In genomic region chr4:106784806-106785205, GRCm38 (mm10) we compare ENCODE assay signal across 24 mouse cellular contexts. TPM values are rescaled to one million over a fixed set of nuclear protein-coding genes. Genes with fewer than 3 reads are reported as not detected.
DNase-seq lines count a peak whose midpoint lies in the region; ATAC-seq and TF ChIP-seq lines count a peak whose summit lies in the region.
"Had no signal": no experiment of that assay in that cellular context is flagged by ENCODE, and none has a peak within 500 bp of the region (broad histone marks: within the 10 kb centered on the region; RNA-seq: fewer than 3 reads in every experiment).

No protein-coding gene starts in this region.

- 0 out of 2 replicates have a peak overlapping the region, but pooled peaks have one; percentile 77 for H3K27ac ChIP-seq in forebrain, embryonic 13.5 days
- H3K27ac ChIP-seq in forebrain, embryonic 11.5 days (ENCODE audit: low read depth, low read length) = no peak overlapping the region
- peak overlapping the region; percentile 88; the same call in 1 of the 2 replicates for H3K27ac ChIP-seq in layer of hippocampus, adult 2 months
- peak overlapping the region; percentile 91 for H3K27ac ChIP-seq in embryonic facial prominence, embryonic 10.5 days (replicated peaks)
- peak overlapping the region; percentile 96 for H3K27ac ChIP-seq in limb, embryonic 12.5 days
- H3K27ac ChIP-seq: kidney, postnatal 0 days; liver, embryonic 14.5 days; macrophage had no signal

- no peak for DNase-seq in forebrain, embryonic 11.5 days (ENCODE audit: low spot score)
- no peak for DNase-seq in layer of hippocampus, adult 2 months (ENCODE audit: low spot score in 2 of 2)
- DNase-seq in layer of hippocampus, adult 9-11 months = no peak
- no peak for DNase-seq in embryonic facial prominence, embryonic 10.5 days (ENCODE audit: low spot score)
- DNase-seq in embryo, embryonic 11 days = no peak
- DNase-seq: adrenal gland, adult 8-10 months; cerebellum, adult 9-11 months; layer of hippocampus, postnatal 36 days; right cerebral cortex, postnatal 4 days; thymus, postnatal 14 days had no signal

- no peaks in the 10 kb centered on the region for H3K27me3 ChIP-seq in forebrain, embryonic 13.5 days
- H3K27me3 ChIP-seq in forebrain, embryonic 11.5 days (ENCODE audit: control insufficient read depth, insufficient read depth, low read length) = no peaks in the 10 kb centered on the region
- no peaks in the 10 kb centered on the region for H3K27me3 ChIP-seq in embryonic facial prominence, embryonic 10.5 days (replicated peaks; ENCODE audit: low read depth, poor library complexity, severe bottlenecking)
- H3K27me3 ChIP-seq in limb, embryonic 12.5 days = no peaks in the 10 kb centered on the region
- H3K27me3 ChIP-seq: forebrain, embryonic 15.5 days; heart, embryonic 12.5 days; lung, embryonic 15.5 days; Patski had no signal

- ATAC-seq in forebrain, embryonic 13.5 days = no peak
- no peak for ATAC-seq in forebrain, embryonic 11.5 days (replicated peaks; ENCODE audit: low FRiP score)
- ATAC-seq in limb, embryonic 12.5 days (ENCODE audit: insufficient number of reproducible peaks, insufficient read depth, low FRiP score, low TSS enrichment, low read depth) = no peak
- ATAC-seq: CD4-positive, CD25-positive, alpha-beta regulatory T cell, adult 4 months; intestine, postnatal 0 days; Patski had no signal

- H3K4me3 ChIP-seq in forebrain, embryonic 13.5 days = no peak overlapping the region
- no peak overlapping the region for H3K4me3 ChIP-seq in forebrain, embryonic 11.5 days (ENCODE audit: low read depth, low read length)
- H3K4me3 ChIP-seq in layer of hippocampus, adult 2 months = no peak overlapping the region
- H3K4me3 ChIP-seq in embryonic facial prominence, embryonic 10.5 days = no peak overlapping the region
- H3K4me3 ChIP-seq in limb, embryonic 12.5 days (replicated peaks) = no peak overlapping the region
- H3K4me3 ChIP-seq: forebrain, embryonic 15.5 days; heart, embryonic 12.5 days; lung, embryonic 15.5 days had no signal

- H3K4me1 ChIP-seq in forebrain, embryonic 13.5 days = peaks cover 43% of the 10 kb centered on the region
- H3K4me1 ChIP-seq in forebrain, embryonic 11.5 days (replicated peaks; ENCODE audit: control insufficient read depth, insufficient read depth, low read length) = peaks cover 26% of the 10 kb centered on the region
- peaks cover 88% of the 10 kb centered on the region for H3K4me1 ChIP-seq in embryonic facial prominence, embryonic 10.5 days
- peaks cover 78% of the 10 kb centered on the region for H3K4me1 ChIP-seq in limb, embryonic 12.5 days (replicated peaks)

- no peaks in the 10 kb centered on the region for H3K9me3 ChIP-seq in forebrain, embryonic 13.5 days (replicated peaks)
- no peaks in the 10 kb centered on the region for H3K9me3 ChIP-seq in forebrain, embryonic 11.5 days (ENCODE audit: control insufficient read depth, low read length)
- H3K9me3 ChIP-seq in embryonic facial prominence, embryonic 10.5 days = no peaks in the 10 kb centered on the region
- no peaks in the 10 kb centered on the region for H3K9me3 ChIP-seq in limb, embryonic 12.5 days
- H3K9me3 ChIP-seq: forebrain, embryonic 15.5 days; heart, embryonic 12.5 days; lung, embryonic 15.5 days had no signal

- H3K36me3 ChIP-seq in forebrain, embryonic 13.5 days (ENCODE audit: poor library complexity, severe bottlenecking) = no peaks in the 10 kb centered on the region
- no peaks in the 10 kb centered on the region for H3K36me3 ChIP-seq in forebrain, embryonic 11.5 days (ENCODE audit: control insufficient read depth, insufficient read depth, low read length)
- no peaks in the 10 kb centered on the region for H3K36me3 ChIP-seq in embryonic facial prominence, embryonic 10.5 days (replicated peaks)
- H3K36me3 ChIP-seq in limb, embryonic 12.5 days = no peaks in the 10 kb centered on the region
- H3K36me3 ChIP-seq: forebrain, embryonic 15.5 days; heart, embryonic 12.5 days; lung, embryonic 15.5 days had no signal

- WGBS in forebrain, embryonic 13.5 days = 91% methylated on average over 7 of the region's 7 CpGs
- WGBS in forebrain, embryonic 11.5 days = 90% methylated on average over 7 of the region's 7 CpGs
- 90% methylated on average over 7 of the region's 7 CpGs for WGBS in embryonic facial prominence, embryonic 10.5 days
- 87% methylated on average over 7 of the region's 7 CpGs for whole genome bisulfite sequencing in limb, embryonic 12.5 days

- no peak overlapping the region for H3K4me2 ChIP-seq in forebrain, embryonic 13.5 days
- no peak overlapping the region for H3K4me2 ChIP-seq in forebrain, embryonic 11.5 days (ENCODE audit: low read depth, low read length, severe bottlenecking)
- H3K4me2 ChIP-seq in limb, embryonic 12.5 days = no peak overlapping the region
- H3K4me2 ChIP-seq: forebrain, embryonic 15.5 days; heart, embryonic 12.5 days; lung, embryonic 15.5 days had no signal

- H3K9ac ChIP-seq in forebrain, embryonic 13.5 days = no peak overlapping the region
- no peak overlapping the region for H3K9ac ChIP-seq in forebrain, embryonic 11.5 days (ENCODE audit: low read length)
- H3K9ac ChIP-seq in limb, embryonic 12.5 days (replicated peaks) = no peak overlapping the region
- H3K9ac ChIP-seq: forebrain, embryonic 15.5 days; heart, embryonic 12.5 days; liver, embryonic 14.5 days; lung, embryonic 15.5 days had no signal

- no peak for TF ChIP-seq CTCF in layer of hippocampus, adult 2 months (conservative IDR thresholded peaks at IDR 0.05)

RNA-seq across cellular contexts. Expression of gene Acot11, which starts 20.0 kb away (rescaled TPM):
- polyA plus RNA-seq in forebrain, embryonic 13.5 days (2015; fragmentation: Nextera tagmentation; extraction: Ambion mirVana) = 0.63 and 0.94 TPM in 2 replicates
- polyA plus RNA-seq in forebrain, embryonic 11.5 days (2014; fragmentation: Nextera tagmentation; extraction: Ambion mirVana) = 1.6 and 1.8 TPM in 2 replicates
- 10 to 100 TPM; 45.6 to 55.5 TPM for total RNA-seq in layer of hippocampus, adult 2 months (2021)
- polyA plus RNA-seq in embryonic facial prominence, embryonic 10.5 days (2016; fragmentation: Nextera tagmentation; extraction: Ambion mirVana) = 1.6 and 2.1 TPM in 2 replicates
- polyA plus RNA-seq in limb, embryonic 12.5 days (2016; fragmentation: Nextera tagmentation; extraction: Ambion mirVana) = 4.6 and 6.8 TPM in 2 replicates

RNA-seq across cellular contexts. Expression of gene Fam151a, which starts 51.1 kb away (rescaled TPM):
- not detected in 2 replicates for polyA plus RNA-seq in forebrain, embryonic 13.5 days (2015; fragmentation: Nextera tagmentation; extraction: Ambion mirVana)
- polyA plus RNA-seq in forebrain, embryonic 11.5 days (2014; fragmentation: Nextera tagmentation; extraction: Ambion mirVana) = not detected in 2 replicates
- total RNA-seq in layer of hippocampus, adult 2 months (2021) = not detected
- 0.11 and 0.40 TPM in 2 replicates for polyA plus RNA-seq in embryonic facial prominence, embryonic 10.5 days (2016; fragmentation: Nextera tagmentation; extraction: Ambion mirVana)
- not detected in 2 replicates for polyA plus RNA-seq in limb, embryonic 12.5 days (2016; fragmentation: Nextera tagmentation; extraction: Ambion mirVana)
- total RNA-seq: gastrocnemius, postnatal 4 days; layer of hippocampus, postnatal 36 days; left cerebral cortex, postnatal 36 days had no signal
- polyA plus RNA-seq: CD4-positive, CD25-positive, alpha-beta regulatory T cell, adult 4 months; forebrain, embryonic 15.5 days; heart, embryonic 12.5 days; hindbrain, embryonic 16.5 days; macrophage; Patski had no signal

RNA-seq across cellular contexts. Expression of gene Mroh7, which starts 54.1 kb away (rescaled TPM):
- polyA plus RNA-seq in forebrain, embryonic 13.5 days (2015; fragmentation: Nextera tagmentation; extraction: Ambion mirVana) = 0.20 and 0.80 TPM in 2 replicates
- polyA plus RNA-seq in forebrain, embryonic 11.5 days (2014; fragmentation: Nextera tagmentation; extraction: Ambion mirVana) = 0.11 TPM in 1 of 2 replicates, not detected in the other
- 1 to 10 TPM; 4.7 to 5.4 TPM for total RNA-seq in layer of hippocampus, adult 2 months (2021)
- 0.05 and 0.08 TPM in 2 replicates for polyA plus RNA-seq in embryonic facial prominence, embryonic 10.5 days (2016; fragmentation: Nextera tagmentation; extraction: Ambion mirVana)
- 0.14 and 0.23 TPM in 2 replicates for polyA plus RNA-seq in limb, embryonic 12.5 days (2016; fragmentation: Nextera tagmentation; extraction: Ambion mirVana)
- polyA plus RNA-seq: CD4-positive, CD25-positive, alpha-beta regulatory T cell, adult 4 months; macrophage had no signal
